Mouse (Mus musculus) C3H10T1/2 (cell line): ENCODE data around the gene Slc25a35. TPM values are rescaled to one million over a fixed set of nuclear protein-coding genes. Genes with fewer than 3 reads are reported as not detected.

Experiments
- polyA plus RNA-seq, 2 experiments: library from polyadenylated mRNA; unstranded; fragments of >200 nt; fragmentation: generic; extraction: Trizol; gene quantifications; one replicate each; pipeline ENCODE4 v1.2.1; 2012; ENCODE audit warnings: missing spikeins in 2 of 2

Slc25a35 gene
- polyA plus RNA-seq = 1 to 10 TPM in 1 of 2 experiments, under 1 TPM in 1; 0.91 to 4.0 TPM

DNA sequence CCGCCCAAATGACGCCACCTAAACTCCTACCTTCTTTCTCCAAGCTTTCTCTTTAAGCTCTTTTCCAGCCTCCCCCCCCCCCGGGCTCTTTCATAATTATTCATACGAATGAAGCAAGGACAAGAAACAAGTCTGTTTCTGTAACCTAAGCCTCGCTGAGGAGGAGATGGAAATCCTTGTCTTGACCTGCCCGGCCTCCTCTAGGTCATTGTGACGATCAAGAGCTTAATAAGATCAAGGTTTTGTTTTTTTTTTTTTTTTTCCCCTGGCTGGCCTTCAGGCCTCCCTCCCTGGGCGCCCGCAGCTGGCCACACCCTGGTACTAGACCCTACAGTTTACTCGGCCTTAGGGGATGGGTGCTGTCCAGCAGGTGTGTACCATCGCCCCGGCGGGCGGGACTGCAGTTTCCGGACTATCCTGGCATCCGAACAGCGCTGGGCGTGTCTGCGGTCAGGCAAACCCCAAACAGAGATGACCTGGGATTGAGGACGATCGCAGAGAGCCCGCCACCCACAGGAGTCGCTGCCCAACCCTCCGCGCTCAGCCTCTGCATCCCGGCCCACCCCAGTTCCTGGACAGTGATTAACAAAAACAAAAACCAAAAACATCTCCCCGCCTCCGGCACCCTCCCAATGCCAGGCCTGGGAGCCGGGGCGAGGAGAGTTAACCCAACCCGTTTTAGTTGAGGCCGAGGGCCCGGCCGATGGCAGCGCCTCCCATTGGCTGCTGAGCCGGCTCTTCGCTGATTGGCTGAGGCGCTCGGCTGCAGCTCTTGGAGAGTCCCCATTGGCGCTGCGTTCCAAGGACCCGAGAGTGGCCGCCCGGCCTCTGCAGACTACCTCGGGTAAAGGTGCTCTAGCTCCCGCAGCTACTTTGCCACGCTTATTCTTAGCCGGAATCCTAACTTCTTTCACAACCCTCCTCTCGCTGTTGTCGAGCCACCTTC, at the start of gene Slc25a35:
Gene Slc25a35 (plus strand): TSS at position 795 of the 946 bp plus-strand sequence.

DNA sequence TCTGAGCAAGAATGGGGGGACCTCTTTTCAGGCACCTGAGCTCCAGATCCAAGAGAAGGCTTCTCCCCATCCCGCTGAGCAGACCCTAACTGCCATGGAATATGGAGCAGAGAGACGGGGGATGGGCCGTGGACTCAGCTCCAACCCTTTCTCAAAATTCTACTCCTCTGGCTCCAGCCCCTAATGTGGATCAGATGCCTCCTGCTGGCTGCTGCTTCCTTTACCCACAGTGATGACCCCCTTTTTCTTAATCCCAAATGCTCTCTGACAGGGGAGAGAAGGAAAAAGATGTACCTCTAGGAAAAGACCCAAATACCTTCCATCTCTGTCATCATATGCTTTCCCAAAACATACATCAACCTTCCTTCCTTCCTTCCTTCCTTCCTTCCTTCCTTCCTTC, 41.0 kb upstream of the Slc25a35 start, which contains the start of gene Odf4:
Gene Odf4 (minus strand): TSS at position 101 of the 400 bp plus-strand sequence.

DNA sequence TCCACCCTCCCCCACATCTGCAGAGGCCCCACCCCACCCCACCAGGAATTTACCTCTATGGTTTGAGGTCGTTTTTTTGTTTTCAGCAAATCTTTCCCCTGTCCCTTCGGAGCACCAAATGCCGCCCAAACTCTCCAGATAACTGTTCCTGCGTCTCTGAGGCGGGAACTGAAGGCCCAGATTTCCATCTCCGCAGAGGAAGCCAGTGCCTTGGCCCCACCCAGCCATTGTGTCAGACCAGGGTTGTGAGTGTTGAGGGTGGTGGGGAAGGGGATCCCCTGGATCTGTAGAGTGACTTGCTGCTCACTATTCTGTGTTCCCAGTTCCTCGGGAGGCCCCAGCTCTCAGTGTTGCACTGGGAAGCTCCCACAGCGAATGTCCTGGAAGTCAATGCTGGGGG, 10.6 kb upstream of the Slc25a35 start, which contains the start of gene Arhgef15:
Gene Arhgef15 (minus strand): TSS at position 173 of the 400 bp plus-strand sequence.

DNA sequence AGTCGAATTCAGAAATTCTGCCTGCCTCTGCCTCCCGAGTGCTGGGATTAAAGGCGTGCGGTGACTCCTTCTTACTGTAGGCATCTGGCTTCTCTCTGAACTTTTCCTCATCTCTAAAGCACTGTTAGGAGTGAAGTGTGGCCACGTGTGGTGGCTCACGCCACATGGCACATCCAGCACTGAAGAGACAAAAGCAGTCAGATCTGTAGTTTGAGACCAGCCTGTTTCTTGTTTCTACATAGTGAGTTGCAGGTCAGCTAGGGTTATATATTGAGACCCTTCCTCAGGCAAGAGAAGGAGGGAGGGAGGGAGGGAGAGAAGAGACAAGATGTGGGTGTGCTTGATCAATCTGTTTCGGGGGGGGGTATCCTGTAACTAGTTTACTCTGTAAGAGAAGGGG, 7.2 kb downstream of the Slc25a35 start, which contains the start of gene Rangrf:
Gene Rangrf (minus strand): TSS at position 101 of the 400 bp plus-strand sequence.

DNA sequence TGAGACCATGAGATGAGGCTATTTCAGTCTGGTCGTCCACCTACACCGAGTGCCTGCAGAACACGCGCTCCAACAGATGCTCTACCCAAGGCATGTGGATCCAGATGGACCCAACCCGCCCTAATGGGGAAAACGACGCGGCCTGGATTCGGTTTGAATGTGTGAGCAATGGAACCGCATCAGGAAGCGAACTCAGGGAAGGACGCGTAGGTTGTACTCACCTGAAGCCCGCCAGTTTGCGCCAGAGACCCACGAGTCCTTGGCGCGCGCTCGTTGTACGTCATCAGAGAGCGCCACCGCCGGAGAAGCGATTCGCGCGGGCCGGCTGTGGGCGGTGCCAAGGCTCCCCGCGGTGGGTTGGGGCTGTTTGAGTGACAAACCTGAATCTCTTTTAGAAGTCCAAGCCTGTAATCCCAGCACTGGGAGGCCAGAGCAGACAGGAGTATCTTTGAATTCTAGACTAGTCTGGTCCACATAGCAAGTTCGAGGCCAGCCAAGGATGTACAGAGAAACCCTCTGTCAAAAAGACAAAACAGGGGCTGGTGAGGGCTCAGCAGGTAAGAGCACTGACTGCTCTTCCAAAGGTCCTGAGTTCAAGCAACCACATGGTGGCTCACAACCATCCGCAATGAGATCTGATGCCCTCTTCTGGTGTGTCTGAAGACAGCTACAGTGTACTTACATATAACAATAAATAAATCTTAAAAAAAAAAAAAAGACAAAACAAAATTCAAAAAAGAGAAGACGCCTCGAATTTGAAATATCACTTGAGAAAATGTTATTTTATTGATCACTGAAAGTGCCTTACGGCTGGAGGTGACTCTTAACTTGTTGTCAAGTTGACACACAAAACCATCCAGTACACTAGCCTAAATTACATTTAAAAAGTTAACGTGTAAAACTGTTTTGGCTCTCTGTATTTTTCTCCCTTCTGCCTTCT, 40.5 kb downstream of the Slc25a35 start, which contains the start of gene Pfas:
Gene Pfas (minus strand): TSS at position 279 of the 940 bp plus-strand sequence.

DNA sequence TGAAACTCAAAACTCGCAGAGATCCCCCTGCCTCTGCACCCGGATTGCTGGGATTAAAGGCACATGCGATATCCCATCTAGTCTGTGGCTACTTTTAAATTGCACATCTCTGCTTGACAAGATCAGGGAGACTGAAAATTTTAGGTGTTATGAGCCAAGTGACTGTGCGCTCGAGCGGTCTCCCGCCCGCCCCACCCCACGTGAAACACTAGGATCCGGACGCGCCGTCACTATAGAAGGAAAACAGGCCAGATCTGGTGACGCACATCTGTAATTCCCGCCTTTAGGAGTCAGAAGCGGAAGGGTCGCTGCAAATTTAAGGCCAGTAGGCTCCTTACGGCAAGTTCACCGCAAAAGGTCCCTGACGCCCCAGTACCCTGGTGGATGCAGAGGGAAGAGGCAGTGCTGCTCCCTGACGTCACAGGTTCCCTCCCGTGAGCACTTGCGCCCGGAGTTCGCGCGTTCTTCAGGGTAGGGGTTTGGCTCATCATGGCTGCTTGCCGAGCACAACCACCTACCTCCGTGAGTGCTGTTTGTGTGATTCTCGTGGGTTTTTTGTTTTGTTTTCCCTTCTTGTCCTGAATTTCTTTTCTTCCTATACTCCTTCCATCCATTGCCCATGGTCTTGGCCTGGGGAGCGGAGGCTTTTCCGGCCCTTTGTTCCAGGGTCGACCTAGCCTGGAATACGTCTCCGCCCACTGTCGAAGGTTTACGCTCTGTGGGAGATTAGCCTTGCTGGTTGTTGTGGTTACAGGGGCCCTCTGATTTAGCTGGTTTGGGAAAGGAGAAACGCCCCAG, 47.9 kb downstream of the Slc25a35 start, which contains the start of gene Ctc1:
Gene Ctc1 (plus strand): TSS at position 268 of the 798 bp plus-strand sequence.

Other genes starting within 250 kb of the Slc25a35 start
- 10 to 100 TPM in 1 of 2 experiments, 1 to 10 TPM in 1; 3.2 to 33.9 TPM for gene Ndel1, start 96.3 kb upstream of the Slc25a35 start, polyA plus RNA-seq
- under 1 TPM in 1 of 2 experiments, not detected in 1; 0.01 TPM for gene Rnf222, start 79.6 kb upstream of the Slc25a35 start, polyA plus RNA-seq
- 100 to 1,000 TPM; 611 to 728 TPM for gene Rpl26, start 66.5 kb upstream of the Slc25a35 start, polyA plus RNA-seq
- gene Odf4, start 41.0 kb upstream of the Slc25a35 start, polyA plus RNA-seq = not detected
- 1 to 10 TPM in 1 of 2 experiments, under 1 TPM in 1; 0.97 to 1.1 TPM for gene Arhgef15, start 10.7 kb upstream of the Slc25a35 start, polyA plus RNA-seq
- 10 to 100 TPM; 27.7 to 48.0 TPM for gene Rangrf, start 7.1 kb downstream of the Slc25a35 start, polyA plus RNA-seq
- 1 to 10 TPM; 6.8 to 7.2 TPM for gene Pfas, start 40.3 kb downstream of the Slc25a35 start, polyA plus RNA-seq
- 10 to 100 TPM; 57.4 to 66.2 TPM for gene Ctc1, start 47.8 kb downstream of the Slc25a35 start, polyA plus RNA-seq
- gene Aurkb, start 77.5 kb downstream of the Slc25a35 start, polyA plus RNA-seq = 10 to 100 TPM; 33.9 to 67.3 TPM
- 10 to 100 TPM; 13.1 to 23.4 TPM for gene Borcs6, start 91.6 kb downstream of the Slc25a35 start, polyA plus RNA-seq
- gene Tmem107, start 102.7 kb downstream of the Slc25a35 start, polyA plus RNA-seq = 10 to 100 TPM; 73.7 to 88.9 TPM
- 10 to 100 TPM; 16.1 to 69.3 TPM for gene Vamp2, start 120.4 kb downstream of the Slc25a35 start, polyA plus RNA-seq
- 10 to 100 TPM in 1 of 2 experiments, 1 to 10 TPM in 1; 3.3 to 14.3 TPM for gene Per1, start 127.1 kb downstream of the Slc25a35 start, polyA plus RNA-seq
- gene Hes7, start 152.3 kb downstream of the Slc25a35 start, polyA plus RNA-seq = under 1 TPM; 0.16 to 0.19 TPM
- 1 to 10 TPM in 1 of 2 experiments, under 1 TPM in 1; 0.55 to 2.0 TPM for gene 9130213A22Rik, start 154.5 kb downstream of the Slc25a35 start, polyA plus RNA-seq
- gene Aloxe3, start 157.8 kb downstream of the Slc25a35 start, polyA plus RNA-seq = under 1 TPM; 0.07 to 0.34 TPM
- gene Alox12b, start 188.9 kb downstream of the Slc25a35 start, polyA plus RNA-seq = not detected
- under 1 TPM; 0.05 to 0.20 TPM for gene Alox8, start 229.7 kb downstream of the Slc25a35 start, polyA plus RNA-seq